Mouse (Mus musculus): ENCODE measurements around the gene Mgp.
"Not testable (repeated sequence)": the region's sequence is repeated elsewhere in the genome, so short reads cannot be mapped to it uniquely, and the experiment has no call there.

The Mgp gene

GRCm38 (mm10) chr6:136897789-136898188, 22.2 kb upstream of the Mgp start:
- no peak for DNase-seq

- DNase-seq = peak; percentile 57
Observed at GRCm38 (mm10) chr6:136894532-136895339, 19.1 kb upstream of the Mgp start.

GRCm38 (mm10) chr6:136892002-136892401, 16.4 kb upstream of the Mgp start:
- DNase-seq = no peak

GRCm38 (mm10) chr6:136889554-136889953, 13.9 kb upstream of the Mgp start:
- DNase-seq = no peak

GRCm38 (mm10) chr6:136889067-136889466, 13.4 kb upstream of the Mgp start:
- no peak for DNase-seq

GRCm38 (mm10) chr6:136887854-136888253, 12.2 kb upstream of the Mgp start:
- peak; percentile 90 for DNase-seq

GRCm38 (mm10) chr6:136884766-136885165, 9.1 kb upstream of the Mgp start:
- not testable (repeated sequence) for DNase-seq

GRCm38 (mm10) chr6:136883961-136884360, 8.3 kb upstream of the Mgp start:
- no peak for DNase-seq

GRCm38 (mm10) chr6:136883431-136883915, 7.8 kb upstream of the Mgp start:
- DNase-seq = peak; percentile 48

GRCm38 (mm10) chr6:136881678-136882077, 6.1 kb upstream of the Mgp start:
- DNase-seq = no peak

- peak; percentile 61 for DNase-seq
Observed at GRCm38 (mm10) chr6:136874599-136874998, 1.0 kb downstream of the Mgp start.

- no peak for DNase-seq
Observed at GRCm38 (mm10) chr6:136868921-136869320, 6.7 kb downstream of the Mgp start.

GRCm38 (mm10) chr6:136866150-136866549, 9.5 kb downstream of the Mgp start:
- no peak for DNase-seq

GRCm38 (mm10) chr6:136865360-136865759, 10.3 kb downstream of the Mgp start:
- no peak for DNase-seq

- peak; percentile 64 for DNase-seq
Observed at GRCm38 (mm10) chr6:136861020-136861419, 14.6 kb downstream of the Mgp start.

- no peak for DNase-seq
Observed at GRCm38 (mm10) chr6:136858420-136858819, 17.2 kb downstream of the Mgp start.

GRCm38 (mm10) chr6:136857873-136858260, 17.8 kb downstream of the Mgp start:
- DNase-seq = peak; percentile 65

- peak; percentile 54 for DNase-seq
Observed at GRCm38 (mm10) chr6:136857186-136857872, 18.3 kb downstream of the Mgp start, which contains the start of gene Art4. Gene Art4 (minus strand): TSS chr6:136857733.

GRCm38 (mm10) chr6:136856071-136856636, 19.5 kb downstream of the Mgp start:
- DNase-seq = peak; percentile 50

- DNase-seq = no peak
Observed at GRCm38 (mm10) chr6:136855183-136855582, 20.4 kb downstream of the Mgp start.

GRCm38 (mm10) chr6:136854361-136854781, 21.3 kb downstream of the Mgp start:
- DNase-seq = no peak

GRCm38 (mm10) chr6:136852762-136853161, 22.9 kb downstream of the Mgp start:
- DNase-seq = no peak

- no peak for DNase-seq
Observed at GRCm38 (mm10) chr6:136852348-136852747, 23.3 kb downstream of the Mgp start.

- no peak for DNase-seq
Observed at GRCm38 (mm10) chr6:136850267-136850666, 25.4 kb downstream of the Mgp start.

All from lung, postnatal 10 days (tissue).